In the genomic region with DNA sequence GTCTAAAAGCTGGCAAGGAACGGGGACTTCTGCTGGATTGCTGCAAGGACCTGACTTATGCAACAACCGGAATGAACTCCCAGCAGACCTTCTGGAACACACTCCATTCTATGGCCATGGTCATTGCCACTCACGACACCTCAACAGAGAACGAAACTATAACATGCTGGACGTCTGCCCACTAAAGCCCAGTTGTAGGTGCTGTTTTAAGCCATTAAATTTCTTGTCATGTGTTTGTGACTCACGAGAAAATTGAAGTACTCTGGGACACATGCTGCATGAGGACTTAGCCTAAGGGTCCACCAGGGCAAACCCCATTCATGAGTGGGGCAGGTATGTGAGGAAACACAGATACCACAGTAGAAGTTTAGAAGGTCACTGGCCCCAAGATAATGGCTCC, we compare ENCODE assay signal across 18 mouse cellular contexts.
"Had no signal": no experiment of that assay in that cellular context is flagged by ENCODE, and none has a peak within 500 bp of the region (broad histone marks: within the 10 kb centered on the region; RNA-seq: fewer than 3 reads in every experiment).

No protein-coding gene starts in this region.

- ATAC-seq: liver, postnatal 0 days; lung, postnatal 0 days; midbrain, embryonic 16.5 days had no signal

- H3K4me2 ChIP-seq: lung, embryonic 15.5 days; midbrain, embryonic 12.5 days; neural tube, embryonic 12.5 days; stomach, embryonic 15.5 days had no signal

- H3K9me3 ChIP-seq: lung, embryonic 15.5 days; megakaryocyte, embryonic 14.5 days; midbrain, embryonic 12.5 days; neural tube, embryonic 12.5 days; stomach, embryonic 15.5 days had no signal

- H3K9ac ChIP-seq: liver, postnatal 0 days; lung, embryonic 15.5 days; midbrain, embryonic 12.5 days; neural tube, embryonic 12.5 days; stomach, embryonic 15.5 days had no signal

- H3K27ac ChIP-seq: lung, embryonic 15.5 days; macrophage; midbrain, embryonic 12.5 days; neural tube, embryonic 12.5 days; stomach, embryonic 15.5 days; stomach, postnatal 0 days had no signal

- DNase-seq: liver, postnatal 0 days; lung, adult 2 months; lung, postnatal 14 days; lung, postnatal 36 days; midbrain, embryonic 14.5 days; right cerebral cortex, postnatal 14 days; thymus, adult 2 months; thymus, postnatal 25 days; thymus, postnatal 4 days had no signal

- H3K4me3 ChIP-seq: lung, embryonic 15.5 days; midbrain, embryonic 12.5 days; neural tube, embryonic 12.5 days; stomach, embryonic 15.5 days had no signal
